Mouse (Mus musculus): ENCODE measurements around the gene Tpmt.

DNA sequence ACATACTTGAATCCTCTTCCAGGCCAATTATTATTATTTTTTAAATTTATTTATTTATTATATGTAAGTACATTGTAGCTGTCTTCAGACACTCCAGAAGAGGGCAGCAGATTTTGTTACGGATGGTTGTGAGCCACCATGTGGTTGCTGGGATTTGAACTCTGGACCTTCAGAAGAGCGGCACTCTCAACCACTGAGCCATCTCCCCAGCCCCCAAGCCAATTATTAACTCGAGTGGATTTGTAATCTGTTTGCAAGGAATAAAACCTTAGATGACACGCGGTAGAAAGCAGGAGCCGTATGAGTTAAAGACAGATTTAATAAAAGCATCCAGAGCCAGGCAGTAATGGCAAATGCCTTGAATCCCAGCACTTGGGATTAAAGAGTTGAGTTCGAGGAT lies 24.8 kb downstream of the Tpmt start:
- TF ChIP-seq EP300 (IDR thresholded peaks at IDR 0.05; ENCODE audit: low read depth), result no peak
- no peak for TF ChIP-seq CTCF (IDR thresholded peaks at IDR 0.05; ENCODE audit: low read depth)

Data from liver, postnatal 0 days (tissue).